Mouse (Mus musculus) limb, embryonic 12.5 days (tissue): ENCODE data around the gene Reep6. TPM values are rescaled to one million over a fixed set of nuclear protein-coding genes. Genes with fewer than 3 reads are reported as not detected.

Experiments used
- ATAC-seq: fragments of 200-750 bp; cut with Nextera tagmentation; 2 replicates; pipeline ENCODE4 v1.8.0; 2017; ENCODE audit warnings: low read depth, moderate TSS enrichment; ENCODE audit not compliant: insufficient number of reproducible peaks, insufficient read depth, low FRiP score, low TSS enrichment
- H3K27ac ChIP-seq: fragments of 300-500 bp; sonication (generic); 2 replicates; pipeline ENCODE4 v1.5.1; 2016; ENCODE audit warnings: mild to moderate bottlenecking, moderate library complexity
- H3K27me3 ChIP-seq: fragments of 300-500 bp; sonication (generic); 2 replicates; pipeline ENCODE4 v1.6.1; 2016; ENCODE audit warnings: mild to moderate bottlenecking, moderate library complexity
- H3K36me3 ChIP-seq: fragments of 300-500 bp; sonication (generic); 2 replicates; pipeline ENCODE4 v1.6.1; 2016; ENCODE audit warnings: mild to moderate bottlenecking, moderate library complexity
- H3K4me1 ChIP-seq: fragments of 300-500 bp; sonication (generic); replicated peaks from 2 replicates; pipeline ENCODE4 v1.6.1; 2016
- H3K4me2 ChIP-seq: fragments of 300-500 bp; sonication (generic); 2 replicates; pipeline ENCODE4 v1.6.1; 2016; ENCODE audit warnings: mild to moderate bottlenecking, moderate library complexity
- H3K4me3 ChIP-seq: fragments of 300-500 bp; sonication (generic); replicated peaks from 2 replicates; pipeline ENCODE4 v1.5.1; 2016; ENCODE audit warnings: mild to moderate bottlenecking
- H3K9ac ChIP-seq: fragments of 300-500 bp; sonication (generic); replicated peaks from 2 replicates; pipeline ENCODE4 v1.6.1; 2016; ENCODE audit warnings: mild to moderate bottlenecking, moderate library complexity
- H3K9me3 ChIP-seq: fragments of 300-500 bp; sonication (generic); 2 replicates; pipeline ENCODE4 v1.6.1; 2016; ENCODE audit warnings: mild to moderate bottlenecking, moderate library complexity
- WGBS: fragments of 180-500 bp; shearing (Covaris S2); methylation state at CpG from one replicate; pipeline ENCODE4 v1.1.7; 2016; 5-methylcytosine and 5-hydroxymethylcytosine counted together
- polyA plus RNA-seq: library from polyadenylated mRNA; unstranded; fragments of >200 nt; fragmentation: Nextera tagmentation; extraction: Ambion mirVana; gene quantifications from 2 replicates; pipeline ENCODE4 v1.2.1, GENCODE M21; 2016

Reep6 gene
- polyA plus RNA-seq = 4.1 and 4.6 TPM in 2 replicates

GRCm38 (mm10) chr10:80329273-80330081 lies at the start of gene Reep6, which contains the start of gene Pcsk4:
Gene Reep6, plus strand, starts transcription at chr10:80329953.
Gene Pcsk4, minus strand, starts transcription at chr10:80329498.
- peak; percentile 89 for ATAC-seq
- H3K4me3 ChIP-seq = peak within 1 kb of the TSS; percentile 50
- H3K27me3 ChIP-seq = peaks cover 56% of the 10 kb centered on the region
- H3K27ac ChIP-seq = no peak within 1 kb of the TSS
- WGBS = 5% methylated on average over 36 of the region's 36 CpGs
- no peaks in the 10 kb centered on the region for H3K9me3 ChIP-seq
- no peaks in the 10 kb centered on the region for H3K36me3 ChIP-seq
- H3K9ac ChIP-seq = peak within 1 kb of the TSS; percentile 57
- H3K4me1 ChIP-seq = peaks cover 22% of the 10 kb centered on the region
- peak within 1 kb of the TSS; percentile 85 for H3K4me2 ChIP-seq

- ATAC-seq = no peak
- peaks cover 98% of the 10 kb centered on the region for H3K36me3 ChIP-seq
- no peaks in the 10 kb centered on the region for H3K4me1 ChIP-seq
- H3K9me3 ChIP-seq = no peaks in the 10 kb centered on the region
- H3K27ac ChIP-seq = no peak overlapping the region
- H3K4me2 ChIP-seq = no peak overlapping the region
- 85% methylated on average over 7 of the region's 7 CpGs for WGBS
- H3K9ac ChIP-seq = no peak overlapping the region
- no peaks in the 10 kb centered on the region for H3K27me3 ChIP-seq
- no peak overlapping the region for H3K4me3 ChIP-seq
Measured at GRCm38 (mm10) chr10:80281304-80281703, 48.4 kb upstream of the Reep6 start.

- H3K4me1 ChIP-seq = no peaks in the 10 kb centered on the region
- 79% methylated on average over 8 of the region's 8 CpGs for WGBS
- H3K4me3 ChIP-seq = no peak overlapping the region
- H3K27ac ChIP-seq = no peak overlapping the region
- no peak overlapping the region for H3K9ac ChIP-seq
- peaks cover 98% of the 10 kb centered on the region for H3K36me3 ChIP-seq
- H3K4me2 ChIP-seq = no peak overlapping the region
- no peak for ATAC-seq
- no peaks in the 10 kb centered on the region for H3K9me3 ChIP-seq
- H3K27me3 ChIP-seq = no peaks in the 10 kb centered on the region
Measured at GRCm38 (mm10) chr10:80281921-80282371, 47.8 kb upstream of the Reep6 start.

GRCm38 (mm10) chr10:80282481-80283441 lies 47.0 kb upstream of the Reep6 start:
- no peaks in the 10 kb centered on the region for H3K4me1 ChIP-seq
- H3K27me3 ChIP-seq = no peaks in the 10 kb centered on the region
- no peak overlapping the region for H3K9ac ChIP-seq
- H3K27ac ChIP-seq = no peak overlapping the region
- H3K9me3 ChIP-seq = no peaks in the 10 kb centered on the region
- no peak overlapping the region for H3K4me2 ChIP-seq
- no peak overlapping the region for H3K4me3 ChIP-seq
- no peak for ATAC-seq
- H3K36me3 ChIP-seq = peaks cover 98% of the 10 kb centered on the region
- 88% methylated on average over 20 of the region's 20 CpGs for WGBS

- Histone ChIP-seq H3K4me3 (no peak overlapping the region), H3K4me2 (no peak overlapping the region), H3K9ac (no peak overlapping the region), H3K27ac (no peak overlapping the region), H3K4me1 (no peaks in the 10 kb centered on the region), H3K9me3 (no peaks in the 10 kb centered on the region), H3K27me3 (no peaks in the 10 kb centered on the region), H3K36me3 (peaks cover 88% of the 10 kb centered on the region)
- WGBS = 80% methylated on average over 13 of the region's 15 CpGs
- no peak for ATAC-seq
Measured at GRCm38 (mm10) chr10:80285222-80286070, 44.3 kb upstream of the Reep6 start.

- Histone ChIP-seq H3K27ac (no peak overlapping the region), H3K27me3 (no peaks in the 10 kb centered on the region), H3K4me3 (no peak overlapping the region), H3K9ac (no peak overlapping the region), H3K4me2 (no peak overlapping the region), H3K9me3 (no peaks in the 10 kb centered on the region), H3K4me1 (peaks cover 5% of the 10 kb centered on the region; the same call in 1 of the 2 replicates), H3K36me3 (peaks cover 62% of the 10 kb centered on the region)
- WGBS = 90% methylated on average over 12 of the region's 12 CpGs
- no peak for ATAC-seq
Measured at GRCm38 (mm10) chr10:80288097-80288496, 41.7 kb upstream of the Reep6 start.

- Histone ChIP-seq H3K9me3 (no peaks in the 10 kb centered on the region), H3K36me3 (peaks cover 60% of the 10 kb centered on the region), H3K27me3 (no peaks in the 10 kb centered on the region), H3K27ac (no peak overlapping the region), H3K4me1 (peaks cover 10% of the 10 kb centered on the region), H3K9ac (no peak overlapping the region), H3K4me2 (no peak overlapping the region), H3K4me3 (no peak overlapping the region)
- no peak for ATAC-seq
- 71% methylated on average over 8 of the region's 8 CpGs for WGBS
Measured at GRCm38 (mm10) chr10:80288657-80289056, 41.1 kb upstream of the Reep6 start.

GRCm38 (mm10) chr10:80292251-80293146 lies 37.3 kb upstream of the Reep6 start, which contains the start of gene Rps15:
Gene Rps15, plus strand, starts transcription at chr10:80292453.
- peak within 1 kb of the TSS; percentile 97 for H3K4me3 ChIP-seq
- H3K4me2 ChIP-seq = peak within 1 kb of the TSS; percentile 94
- H3K27me3 ChIP-seq = peaks cover 8% of the 10 kb centered on the region
- peak within 1 kb of the TSS; percentile 99 for H3K9ac ChIP-seq
- under 1% methylated on average over 72 of the region's 72 CpGs for WGBS
- H3K27ac ChIP-seq = peak within 1 kb of the TSS; percentile 93
- peaks cover 36% of the 10 kb centered on the region for H3K36me3 ChIP-seq
- no peaks in the 10 kb centered on the region for H3K9me3 ChIP-seq
- ATAC-seq = peak; percentile 70
- peaks cover 26% of the 10 kb centered on the region for H3K4me1 ChIP-seq

GRCm38 (mm10) chr10:80293325-80293724 lies 36.4 kb upstream of the Reep6 start:
- peak overlapping the region; percentile 93 for H3K27ac ChIP-seq
- peak overlapping the region; percentile 97 for H3K4me3 ChIP-seq
- WGBS = 19% methylated on average over 14 of the region's 14 CpGs
- peaks cover 17% of the 10 kb centered on the region for H3K27me3 ChIP-seq
- no peak for ATAC-seq
- H3K9me3 ChIP-seq = no peaks in the 10 kb centered on the region
- H3K4me2 ChIP-seq = peak overlapping the region; percentile 94
- H3K36me3 ChIP-seq = peaks cover 29% of the 10 kb centered on the region
- peak overlapping the region; percentile 99 for H3K9ac ChIP-seq
- peaks cover 26% of the 10 kb centered on the region for H3K4me1 ChIP-seq
